Mouse (Mus musculus): ENCODE results near the gene Grik4. TPM values are rescaled to one million over a fixed set of nuclear protein-coding genes. Genes with fewer than 3 reads are reported as not detected.

Gene Grik4
- polyA plus RNA-seq, 1 experiment, result not detected

DNA sequence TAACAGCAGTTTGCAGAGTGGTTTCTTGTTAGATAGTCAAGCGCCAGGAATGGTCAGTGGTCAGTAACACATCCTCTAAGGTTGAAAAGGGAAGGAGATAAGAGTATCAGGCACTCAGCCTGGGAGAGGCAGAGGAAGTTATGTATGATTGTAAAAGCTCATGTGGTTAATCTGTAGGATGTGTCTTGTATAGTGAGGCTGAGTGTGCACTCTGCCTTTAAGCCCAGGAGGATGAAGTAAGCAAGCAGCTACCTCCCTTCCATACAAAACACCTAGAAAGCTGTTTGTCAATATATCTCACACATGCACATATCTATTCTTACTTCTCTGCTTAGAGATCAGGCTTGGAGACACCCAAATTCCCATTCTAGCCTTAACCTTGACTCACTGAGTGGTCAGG lies 389.1 kb downstream of the Grik4 start:
- Histone ChIP-seq H3K4me1 (ENCODE audit: control insufficient read depth, insufficient read depth, low read length) (0 out of 2 replicates have a peak, but pooled peaks cover 1% of the 10 kb centered on the region), H3K27ac (ENCODE audit: insufficient read depth, low read depth, low read length) (no peak overlapping the region), H3K4me3 (ENCODE audit: insufficient read depth, low read depth, low read length) (no peak overlapping the region)
- 100% methylated on average over 1 of the region's 1 CpGs for WGBS
- TF ChIP-seq POLR2A (IDR thresholded peaks at IDR 0.05; ENCODE audit: insufficient read depth, low read depth, low read length) (no peak), CTCF (IDR thresholded peaks at IDR 0.05; ENCODE audit: insufficient read depth, low read depth, low read length) (no peak)

DNA sequence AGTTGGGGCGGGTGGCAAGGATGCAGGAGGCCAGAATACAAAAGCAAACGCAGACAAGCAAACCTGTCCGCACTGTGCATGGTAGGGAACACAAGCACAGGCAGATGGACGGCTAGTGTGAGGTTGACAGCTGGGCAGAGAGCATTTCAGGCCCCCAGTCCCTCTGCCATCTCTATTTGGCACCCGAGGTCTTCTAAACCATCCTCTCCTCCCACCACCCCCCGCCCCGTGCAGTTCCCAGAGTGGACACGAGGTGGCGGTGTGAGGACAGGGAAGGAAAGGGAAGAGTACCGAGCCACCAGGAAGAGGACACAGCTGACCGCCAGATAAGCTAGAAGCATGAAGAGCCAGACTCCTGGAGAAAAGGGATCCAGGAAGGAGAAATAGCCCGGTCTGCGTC lies 394.2 kb downstream of the Grik4 start:
- no peak overlapping the region for H3K27ac ChIP-seq (ENCODE audit: insufficient read depth, low read depth, low read length)
- whole genome bisulfite sequencing, result 14% methylated on average over 13 of the region's 13 CpGs
- peak; percentile 95 for TF ChIP-seq CTCF (IDR thresholded peaks at IDR 0.05; ENCODE audit: insufficient read depth, low read depth, low read length)
- no peak for TF ChIP-seq POLR2A (IDR thresholded peaks at IDR 0.05; ENCODE audit: insufficient read depth, low read depth, low read length)
- H3K4me1 ChIP-seq (ENCODE audit: control insufficient read depth, insufficient read depth, low read length), result peaks cover 10% of the 10 kb centered on the region
- no peak overlapping the region for H3K4me3 ChIP-seq (ENCODE audit: insufficient read depth, low read depth, low read length)

DNA sequence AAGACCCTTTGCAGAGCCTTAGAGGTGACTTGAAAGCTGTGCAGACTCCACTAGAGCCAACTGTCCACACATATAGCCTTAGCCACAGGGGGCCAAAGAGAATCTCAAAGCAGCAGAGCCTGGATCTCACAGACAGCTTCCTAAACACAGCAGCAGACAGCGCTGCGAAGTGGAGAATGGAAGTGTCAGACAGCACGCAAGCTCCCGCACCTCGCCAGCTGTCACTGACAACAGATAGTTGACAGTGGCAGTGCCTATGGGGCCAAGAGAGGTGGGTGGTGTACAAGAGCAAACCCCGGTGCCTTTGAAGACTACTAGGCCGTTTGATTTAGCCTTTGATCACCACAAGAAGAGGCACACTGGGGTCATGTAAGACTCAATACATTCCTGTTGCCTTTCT lies 395.3 kb downstream of the Grik4 start:
- TF ChIP-seq POLR2A (IDR thresholded peaks at IDR 0.05; ENCODE audit: insufficient read depth, low read depth, low read length) (no peak), CTCF (IDR thresholded peaks at IDR 0.05; ENCODE audit: insufficient read depth, low read depth, low read length) (no peak)
- H3K4me1 ChIP-seq (ENCODE audit: control insufficient read depth, insufficient read depth, low read length), result peaks cover 10% of the 10 kb centered on the region
- H3K27ac ChIP-seq (ENCODE audit: insufficient read depth, low read depth, low read length), result no peak overlapping the region
- WGBS, result 85% methylated on average over 7 of the region's 7 CpGs
- H3K4me3 ChIP-seq (ENCODE audit: insufficient read depth, low read depth, low read length), result no peak overlapping the region

DNA sequence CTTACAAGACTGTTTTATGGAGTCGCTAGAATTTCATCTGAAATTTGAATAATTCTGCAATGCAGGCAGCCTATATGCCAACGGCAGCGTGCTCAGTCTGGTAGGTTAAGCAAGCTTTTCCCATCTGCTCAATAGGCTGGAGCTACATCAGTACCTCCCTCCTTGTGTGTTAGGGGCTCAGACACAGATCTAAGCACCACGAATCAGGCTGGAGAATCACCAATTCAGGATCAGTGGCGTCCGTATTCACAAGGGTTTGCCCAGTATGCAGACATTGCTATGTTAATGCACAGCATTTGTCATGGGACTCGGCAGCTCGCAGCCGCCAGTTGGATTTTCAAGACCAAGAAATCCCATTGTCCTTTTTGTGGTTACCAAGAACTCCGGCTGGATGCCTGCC lies 399.8 kb downstream of the Grik4 start:
- peaks cover 6% of the 10 kb centered on the region for H3K4me1 ChIP-seq (ENCODE audit: control insufficient read depth, insufficient read depth, low read length)
- H3K4me3 ChIP-seq (ENCODE audit: insufficient read depth, low read depth, low read length), result no peak overlapping the region
- TF ChIP-seq POLR2A (IDR thresholded peaks at IDR 0.05; ENCODE audit: insufficient read depth, low read depth, low read length) (no peak), CTCF (IDR thresholded peaks at IDR 0.05; ENCODE audit: insufficient read depth, low read depth, low read length) (no peak)
- WGBS, result 81% methylated on average over 10 of the region's 10 CpGs
- H3K27ac ChIP-seq (ENCODE audit: insufficient read depth, low read depth, low read length), result no peak overlapping the region

DNA sequence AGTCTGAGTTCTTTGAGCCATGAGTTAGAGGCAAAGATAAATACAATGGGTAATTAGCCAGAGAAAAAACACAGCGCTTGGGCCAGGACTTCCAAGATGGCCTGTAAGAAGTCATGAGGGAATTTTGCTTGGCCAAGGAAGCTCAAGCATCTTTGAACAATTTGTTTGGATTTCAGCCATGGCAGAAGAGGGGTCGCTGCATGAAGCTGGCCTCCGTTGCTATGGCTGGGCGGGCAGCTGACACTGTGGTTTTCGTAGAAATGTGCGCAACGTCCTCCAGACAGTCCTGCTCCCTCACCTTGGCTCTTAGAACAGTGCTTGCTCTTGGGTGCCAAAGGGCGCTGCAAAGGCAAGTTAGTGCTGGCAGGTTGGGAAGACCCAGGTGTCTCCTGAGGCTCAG lies 410.8 kb downstream of the Grik4 start:
- no peak overlapping the region for H3K27ac ChIP-seq (ENCODE audit: insufficient read depth, low read depth, low read length)
- H3K4me1 ChIP-seq (ENCODE audit: control insufficient read depth, insufficient read depth, low read length), result no peaks in the 10 kb centered on the region
- WGBS, result 82% methylated on average over 8 of the region's 8 CpGs
- TF ChIP-seq CTCF (IDR thresholded peaks at IDR 0.05; ENCODE audit: insufficient read depth, low read depth, low read length) (no peak), POLR2A (IDR thresholded peaks at IDR 0.05; ENCODE audit: insufficient read depth, low read depth, low read length) (no peak)
- H3K4me3 ChIP-seq (ENCODE audit: insufficient read depth, low read depth, low read length), result no peak overlapping the region

DNA sequence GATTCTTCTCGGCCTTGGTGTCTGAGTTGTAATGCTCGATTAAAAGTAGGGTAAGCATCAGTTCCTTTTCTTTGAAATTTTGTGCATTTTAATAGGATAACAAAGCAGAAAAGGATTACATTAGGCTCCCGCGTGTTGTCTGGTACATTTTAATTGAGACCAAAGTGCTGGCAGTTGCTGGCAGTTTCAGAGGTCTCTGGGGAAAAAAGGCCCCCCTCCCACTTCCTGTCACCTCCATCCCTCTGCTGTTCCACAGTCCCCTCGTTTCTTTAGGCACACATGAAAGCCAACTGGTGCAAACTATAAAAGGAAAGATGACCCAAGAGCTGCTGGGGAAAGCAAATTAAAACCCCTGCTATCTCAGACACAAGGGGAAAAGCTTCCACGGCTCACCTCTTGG lies 411.3 kb downstream of the Grik4 start:
- TF ChIP-seq POLR2A (IDR thresholded peaks at IDR 0.05; ENCODE audit: insufficient read depth, low read depth, low read length) (no peak), CTCF (IDR thresholded peaks at IDR 0.05; ENCODE audit: insufficient read depth, low read depth, low read length) (no peak)
- Histone ChIP-seq H3K4me1 (ENCODE audit: control insufficient read depth, insufficient read depth, low read length) (no peaks in the 10 kb centered on the region), H3K27ac (ENCODE audit: insufficient read depth, low read depth, low read length) (no peak overlapping the region), H3K4me3 (ENCODE audit: insufficient read depth, low read depth, low read length) (no peak overlapping the region)
- WGBS, result 47% methylated on average over 6 of the region's 6 CpGs

DNA sequence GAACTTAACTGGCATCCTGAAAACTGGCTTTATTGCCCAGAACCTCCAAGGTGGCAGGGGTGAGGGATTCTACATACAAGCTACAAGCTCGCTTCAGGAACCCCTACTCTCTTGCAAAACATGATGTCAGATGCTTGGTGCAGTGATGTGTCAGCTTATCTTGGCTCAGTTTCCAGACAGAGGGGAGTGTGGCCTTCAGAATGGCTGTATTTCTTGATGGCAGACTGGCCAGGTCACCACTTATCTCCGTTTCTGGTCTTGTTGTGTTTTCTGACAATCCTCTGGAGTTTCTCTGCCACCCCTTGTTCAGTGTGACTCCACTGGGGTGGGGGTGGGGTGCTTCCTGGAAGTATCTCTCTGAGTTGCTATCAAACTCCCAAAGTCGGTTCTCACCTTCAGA lies 412.3 kb downstream of the Grik4 start:
- TF ChIP-seq CTCF (IDR thresholded peaks at IDR 0.05; ENCODE audit: insufficient read depth, low read depth, low read length), result no peak
- no peak for TF ChIP-seq POLR2A (IDR thresholded peaks at IDR 0.05; ENCODE audit: insufficient read depth, low read depth, low read length)
- no peak overlapping the region for H3K27ac ChIP-seq (ENCODE audit: insufficient read depth, low read depth, low read length)
- H3K4me1 ChIP-seq (ENCODE audit: control insufficient read depth, insufficient read depth, low read length), result no peaks in the 10 kb centered on the region
- H3K4me3 ChIP-seq (ENCODE audit: insufficient read depth, low read depth, low read length), result no peak overlapping the region
- 72% methylated on average over 3 of the region's 3 CpGs for WGBS

DNA sequence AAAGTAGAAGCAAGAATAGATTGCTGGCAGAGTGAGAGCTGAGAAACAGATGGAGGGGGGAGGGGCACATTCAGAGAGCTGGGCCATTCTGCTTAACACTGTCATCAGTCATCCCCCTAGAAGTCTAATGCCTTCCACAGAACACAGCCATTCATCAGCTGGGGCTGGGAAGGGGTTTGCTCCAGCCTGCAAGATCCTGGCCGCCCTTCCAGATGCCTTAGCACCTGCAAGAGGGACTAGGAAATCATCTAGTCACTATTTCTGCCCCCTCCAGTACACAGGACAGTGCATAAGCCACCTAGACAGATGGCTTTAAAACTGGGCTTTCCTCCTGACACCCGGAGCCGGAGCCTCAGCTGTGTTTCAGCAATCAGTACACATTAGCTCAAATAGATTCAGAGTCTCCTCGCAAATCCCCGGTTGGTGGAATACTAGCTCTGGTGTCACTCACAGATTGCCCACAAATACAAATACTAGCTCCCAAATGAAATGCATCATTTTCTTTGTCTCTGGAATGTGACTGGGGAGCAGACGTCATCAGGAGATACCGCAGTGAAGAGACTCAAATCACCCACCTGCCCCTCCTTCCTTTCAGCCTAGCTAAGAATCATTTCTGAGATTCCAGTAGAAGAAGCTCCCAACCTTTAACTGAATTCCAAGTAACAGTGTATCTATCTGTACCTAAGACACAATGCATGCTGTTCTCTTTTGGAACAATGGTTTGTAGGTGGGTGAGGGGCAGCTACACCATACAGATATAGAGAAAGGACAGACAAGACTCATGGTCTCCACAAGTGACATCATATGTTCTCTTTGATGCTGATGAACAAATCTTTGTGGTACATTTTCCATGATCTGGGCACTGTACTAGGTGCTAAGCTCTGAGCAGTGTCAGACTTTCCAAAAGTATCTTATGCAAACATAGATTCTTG lies 413.8 kb downstream of the Grik4 start:
- WGBS, result 85% methylated on average over 7 of the region's 7 CpGs
- TF ChIP-seq CTCF (IDR thresholded peaks at IDR 0.05; ENCODE audit: insufficient read depth, low read depth, low read length), result no peak
- TF ChIP-seq POLR2A (IDR thresholded peaks at IDR 0.05; ENCODE audit: insufficient read depth, low read depth, low read length), result no peak
- Histone ChIP-seq H3K4me3 (ENCODE audit: insufficient read depth, low read depth, low read length) (no peak overlapping the region), H3K4me1 (ENCODE audit: control insufficient read depth, insufficient read depth, low read length) (no peaks in the 10 kb centered on the region), H3K27ac (ENCODE audit: insufficient read depth, low read depth, low read length) (no peak overlapping the region)

DNA sequence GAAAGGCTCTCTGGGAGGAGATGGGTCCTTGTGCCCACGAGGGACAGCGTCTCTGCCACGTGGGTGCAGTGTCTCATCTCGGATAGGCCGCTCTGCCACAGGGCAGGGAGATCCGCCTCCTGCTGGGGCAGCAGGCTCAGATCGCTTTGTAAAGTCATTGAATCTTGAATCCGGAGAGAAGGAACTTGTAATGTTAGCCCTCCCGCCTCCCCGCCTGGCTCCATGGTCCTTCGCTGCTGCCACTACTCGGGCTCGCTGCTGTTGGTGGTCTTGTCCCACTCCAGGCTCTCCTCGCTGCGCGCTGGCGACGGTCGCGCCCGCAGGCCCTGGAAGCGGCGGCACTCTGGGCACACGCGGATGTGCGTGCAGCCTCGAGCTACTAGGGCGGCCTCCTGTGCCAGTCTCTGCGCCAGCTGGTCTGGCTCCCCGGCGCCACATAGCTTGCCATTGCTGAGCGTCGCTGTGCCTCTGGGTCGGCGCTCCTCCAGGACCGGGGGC lies 423.7 kb downstream of the Grik4 start:
- Histone ChIP-seq H3K4me1 (ENCODE audit: control insufficient read depth, insufficient read depth, low read length) (peaks cover 8% of the 10 kb centered on the region; the same call in 1 of the 2 replicates), H3K27ac (ENCODE audit: insufficient read depth, low read depth, low read length) (no peak overlapping the region), H3K4me3 (ENCODE audit: insufficient read depth, low read depth, low read length) (peak overlapping the region; percentile 45)
- WGBS, result 5% methylated on average over 36 of the region's 36 CpGs
- TF ChIP-seq CTCF (IDR thresholded peaks at IDR 0.05; ENCODE audit: insufficient read depth, low read depth, low read length), result 0 out of 2 replicates have a peak, but pooled peaks have one; percentile 15
- TF ChIP-seq POLR2A (IDR thresholded peaks at IDR 0.05; ENCODE audit: insufficient read depth, low read depth, low read length), result no peak

Measured in olfactory bulb, adult 2 months (tissue).